Mouse (Mus musculus): ENCODE results near the gene Oas1d.

DNA sequence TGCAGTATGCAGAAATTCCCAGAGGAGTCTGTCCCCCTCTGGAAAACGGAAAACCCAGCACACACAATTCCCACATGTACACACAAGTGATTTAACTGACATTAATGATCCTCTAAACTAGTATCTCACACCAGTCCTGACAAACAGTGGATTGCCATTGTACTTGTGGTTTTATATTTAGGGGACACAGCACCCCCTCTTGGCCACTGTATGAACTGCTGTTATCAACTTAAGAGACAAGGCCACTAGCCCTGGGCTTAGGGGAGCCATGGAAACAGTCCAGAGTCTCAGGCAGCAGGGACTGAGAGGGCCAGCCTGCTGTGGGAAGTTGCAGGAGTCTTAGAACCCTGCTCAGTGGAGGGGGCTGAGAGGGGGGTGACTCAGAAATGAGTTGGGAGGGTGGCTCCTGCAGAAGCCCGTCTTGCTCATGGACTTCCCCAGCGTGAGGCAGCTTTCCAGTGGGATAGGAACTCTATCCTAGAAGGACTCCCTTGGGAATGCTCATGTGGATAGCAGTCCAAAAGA, 48.9 kb upstream of the Oas1d start:
- TF ChIP-seq HCFC1 (IDR thresholded peaks at IDR 0.05; ENCODE audit: borderline replicate concordance, insufficient read depth, low read length) = no peak
- peak; percentile 64 for TF ChIP-seq ZC3H11A (IDR thresholded peaks at IDR 0.05; ENCODE audit: borderline replicate concordance, low read depth, low read length)
- TF ChIP-seq ZNF384 (IDR thresholded peaks at IDR 0.05; ENCODE audit: low read depth, low read length) = no peak
- no peak for TF ChIP-seq CHD2 (IDR thresholded peaks at IDR 0.05; ENCODE audit: low read depth, low read length)
- no peak for TF ChIP-seq MAFK (IDR thresholded peaks at IDR 0.05; ENCODE audit: insufficient read depth, low read depth, low read length)
